Mouse (Mus musculus): ENCODE results near the gene Gm10160. TPM values are rescaled to one million over a fixed set of nuclear protein-coding genes. Genes with fewer than 3 reads are reported as not detected.
A peak's percentile ranks its signal among the peaks of the same experiment; 100 is the strongest.

The Gm10160 gene
- polyA plus RNA-seq, 2 experiments: not detected

GRCm38 (mm10) chr7:81873807-81874206 lies 18.2 kb upstream of the Gm10160 start:
- Histone ChIP-seq H3K9me3 (ENCODE audit: control insufficient read depth, low read length) (no peaks in the 10 kb centered on the region), H3K4me1 (replicated peaks; ENCODE audit: control insufficient read depth in 2 of 2, insufficient read depth in 2 of 2, low read length in 1 of 2) (no peaks in the 10 kb centered on the region), H3K27me3 (ENCODE audit: control insufficient read depth, insufficient read depth, low read length) (peaks cover 2% of the 10 kb centered on the region), H3K27ac (no peak overlapping the region), H3K4me3 (ENCODE audit: insufficient read depth in 1 of 2, low read depth in 2 of 2, low read length in 2 of 2) (no peak overlapping the region), H3K36me3 (replicated peaks; ENCODE audit: control insufficient read depth, insufficient read depth, low read depth) (no peaks in the 10 kb centered on the region), H3K4me2 (ENCODE audit: low read depth) (no peak overlapping the region), H3K9ac (replicated peaks) (no peak overlapping the region)
- ATAC-seq (ENCODE audit: insufficient read depth) (no peak), DNase-seq (ENCODE audit: low read depth in 3 of 3, low spot score in 3 of 3) (no peak)
- WGBS (ENCODE audit: insufficient replicate concordance): 5% methylated on average over 1 of the region's 1 CpGs
- no peak for TF ChIP-seq CTCF (IDR thresholded peaks at IDR 0.05; ENCODE audit: low read depth)

GRCm38 (mm10) chr7:81872493-81873013 lies 17.0 kb upstream of the Gm10160 start:
- WGBS (ENCODE audit: insufficient replicate concordance): 69% methylated on average over 13 of the region's 13 CpGs
- DNase-seq (ENCODE audit: low read depth in 3 of 3, low spot score in 3 of 3) (no peak), ATAC-seq (ENCODE audit: insufficient read depth) (no peak)
- Histone ChIP-seq H3K27ac (no peak overlapping the region), H3K36me3 (replicated peaks; ENCODE audit: control insufficient read depth, insufficient read depth, low read depth) (no peaks in the 10 kb centered on the region), H3K9me3 (ENCODE audit: control insufficient read depth, low read length) (no peaks in the 10 kb centered on the region), H3K4me1 (replicated peaks; ENCODE audit: control insufficient read depth in 2 of 2, insufficient read depth in 2 of 2, low read length in 1 of 2) (no peaks in the 10 kb centered on the region), H3K4me2 (ENCODE audit: low read depth) (no peak overlapping the region), H3K9ac (replicated peaks) (no peak overlapping the region), H3K27me3 (ENCODE audit: control insufficient read depth, insufficient read depth, low read length) (peaks cover 5% of the 10 kb centered on the region), H3K4me3 (ENCODE audit: insufficient read depth in 1 of 2, low read depth in 2 of 2, low read length in 2 of 2) (no peak overlapping the region)
- TF ChIP-seq EP300 (IDR thresholded peaks at IDR 0.05; ENCODE audit: low read depth) (no peak), CTCF (IDR thresholded peaks at IDR 0.05; ENCODE audit: low read depth) (no peak)

- H3K27me3 ChIP-seq (ENCODE audit: control insufficient read depth, insufficient read depth, low read length): peaks cover 6% of the 10 kb centered on the region
Measured at GRCm38 (mm10) chr7:81868158-81868557, 12.6 kb upstream of the Gm10160 start.

GRCm38 (mm10) chr7:81867231-81867930 lies 11.8 kb upstream of the Gm10160 start:
- H3K4me1 ChIP-seq (replicated peaks; ENCODE audit: control insufficient read depth in 2 of 2, insufficient read depth in 2 of 2, low read length in 1 of 2): peaks cover 0 to 3% of the 10 kb centered on the region in 2 experiments; a peak in 2 of 4 replicates
- ATAC-seq (ENCODE audit: insufficient read depth) (no peak), DNase-seq (ENCODE audit: low read depth in 3 of 3, low spot score in 3 of 3) (no peak)
- H3K27ac ChIP-seq: no peak overlapping the region
- no peak overlapping the region for H3K4me2 ChIP-seq (ENCODE audit: low read depth)
- no peaks in the 10 kb centered on the region for H3K9me3 ChIP-seq (ENCODE audit: control insufficient read depth, low read length)
- no peak overlapping the region for H3K9ac ChIP-seq (replicated peaks)
- 68% methylated on average over 9 of the region's 9 CpGs for WGBS (ENCODE audit: insufficient replicate concordance)
- no peak overlapping the region for H3K4me3 ChIP-seq (ENCODE audit: insufficient read depth in 1 of 2, low read depth in 2 of 2, low read length in 2 of 2)
- TF ChIP-seq EP300 (IDR thresholded peaks at IDR 0.05; ENCODE audit: low read depth): no peak
- no peak for TF ChIP-seq CTCF (IDR thresholded peaks at IDR 0.05; ENCODE audit: low read depth)
- H3K27me3 ChIP-seq (ENCODE audit: control insufficient read depth, insufficient read depth, low read length): peaks cover 10% of the 10 kb centered on the region
- H3K36me3 ChIP-seq (replicated peaks; ENCODE audit: control insufficient read depth, insufficient read depth, low read depth): no peaks in the 10 kb centered on the region

More at GRCm38 (mm10) chr7:81868158-81868557, 12.6 kb upstream of the Gm10160 start:
- Histone ChIP-seq H3K36me3 (replicated peaks; ENCODE audit: control insufficient read depth, insufficient read depth, low read depth) (no peaks in the 10 kb centered on the region), H3K9me3 (ENCODE audit: control insufficient read depth, low read length) (no peaks in the 10 kb centered on the region), H3K9ac (replicated peaks) (no peak overlapping the region), H3K4me1 (replicated peaks; ENCODE audit: control insufficient read depth in 2 of 2, insufficient read depth in 2 of 2, low read length in 1 of 2) (peaks cover 0 to 3% of the 10 kb centered on the region in 2 experiments; a peak in 2 of 4 replicates), H3K27ac (no peak overlapping the region), H3K4me3 (ENCODE audit: insufficient read depth in 1 of 2, low read depth in 2 of 2, low read length in 2 of 2) (no peak overlapping the region), H3K4me2 (ENCODE audit: low read depth) (no peak overlapping the region)
- peak; percentile 96 for TF ChIP-seq CTCF (IDR thresholded peaks at IDR 0.05; ENCODE audit: low read depth)
- TF ChIP-seq EP300 (IDR thresholded peaks at IDR 0.05; ENCODE audit: low read depth): no peak
- ATAC-seq (ENCODE audit: insufficient read depth): 0 out of 2 replicates have a peak, but pooled peaks have one; percentile 33
- WGBS (ENCODE audit: insufficient replicate concordance): 35% methylated on average over 6 of the region's 6 CpGs
- DNase-seq (ENCODE audit: low read depth in 3 of 3, low spot score in 3 of 3): peak in 1 of 3 experiments; percentile 28

GRCm38 (mm10) chr7:81865937-81866336 lies 10.3 kb upstream of the Gm10160 start:
- Histone ChIP-seq H3K9ac (replicated peaks) (no peak overlapping the region), H3K36me3 (replicated peaks; ENCODE audit: control insufficient read depth, insufficient read depth, low read depth) (no peaks in the 10 kb centered on the region), H3K4me1 (replicated peaks; ENCODE audit: control insufficient read depth in 2 of 2, insufficient read depth in 2 of 2, low read length in 1 of 2) (peaks cover 0 to 3% of the 10 kb centered on the region in 2 experiments; a peak in 2 of 4 replicates), H3K9me3 (ENCODE audit: control insufficient read depth, low read length) (no peaks in the 10 kb centered on the region), H3K27me3 (ENCODE audit: control insufficient read depth, insufficient read depth, low read length) (peaks cover 14% of the 10 kb centered on the region), H3K27ac (no peak overlapping the region), H3K4me3 (ENCODE audit: insufficient read depth in 1 of 2, low read depth in 2 of 2, low read length in 2 of 2) (no peak overlapping the region), H3K4me2 (ENCODE audit: low read depth) (no peak overlapping the region)
- DNase-seq (ENCODE audit: low read depth in 3 of 3, low spot score in 3 of 3): no peak
- WGBS (ENCODE audit: insufficient replicate concordance): 67% methylated on average over 6 of the region's 6 CpGs
- ATAC-seq (ENCODE audit: insufficient read depth): no peak
- TF ChIP-seq CTCF (IDR thresholded peaks at IDR 0.05; ENCODE audit: low read depth) (no peak), EP300 (IDR thresholded peaks at IDR 0.05; ENCODE audit: low read depth) (no peak)

All from liver, embryonic 14.5 days (tissue).